Mouse (Mus musculus) megakaryocyte, embryonic 14.5 days (primary cell): ENCODE measurements around the gene Gm20388. TPM values are rescaled to one million over a fixed set of nuclear protein-coding genes. Genes with fewer than 3 reads are reported as not detected.

Experiments used
- H3K27me3 ChIP-seq: replicated peaks from 2 replicates; pipeline ENCODE3; 2012; ENCODE audit warnings: inconsistent platforms
- H3K36me3 ChIP-seq: replicated peaks from 2 replicates; pipeline ENCODE3; 2012; ENCODE audit warnings: low read length, inconsistent platforms, mixed read lengths
- H3K4me1 ChIP-seq: 2 replicates; pipeline ENCODE4 v1.6.1; 2012; ENCODE audit warnings: inconsistent platforms
- H3K4me3 ChIP-seq: replicated peaks from 2 replicates; pipeline ENCODE3; 2012; ENCODE audit warnings: moderate library complexity, mild to moderate bottlenecking, inconsistent platforms
- H3K9me3 ChIP-seq: 2 replicates; pipeline ENCODE4 v1.6.1; 2012; ENCODE audit warnings: inconsistent platforms
- FLI1 ChIP-seq: IDR thresholded peaks from 2 replicates; pipeline ENCODE4 v1.6.1; 2012; ENCODE audit warnings: low read length, inconsistent platforms, mixed read lengths
- GATA1 ChIP-seq: IDR thresholded peaks from 3 replicates; pipeline ENCODE4 v1.6.1; 2012; ENCODE audit warnings: mixed read lengths, low read length, inconsistent platforms, borderline replicate concordance
- polyA plus RNA-seq: library from polyadenylated mRNA; stranded (reverse); fragments of >175 nt; gene quantifications from 2 replicates; pipeline ENCODE4 v1.2.3, GENCODE M21; 2012; ENCODE audit warnings: low replicate concordance; ENCODE audit not compliant: insufficient read depth

The Gm20388 gene
- polyA plus RNA-seq, 1 experiment: 111 TPM

GRCm38 (mm10) chr8:121073174-121074107 lies 1162.8 kb downstream of the Gm20388 start:
- H3K4me1 ChIP-seq: peaks cover 7% of the 10 kb centered on the region
- H3K36me3 ChIP-seq: no peaks in the 10 kb centered on the region
- H3K27me3 ChIP-seq: peaks cover 98% of the 10 kb centered on the region
- TF ChIP-seq GATA1 (no peak), FLI1 (no peak)
- no peak overlapping the region for H3K4me3 ChIP-seq
- H3K9me3 ChIP-seq: no peaks in the 10 kb centered on the region

GRCm38 (mm10) chr8:121074108-121074847 lies 1163.6 kb downstream of the Gm20388 start:
- Histone ChIP-seq H3K4me1 (peaks cover 7% of the 10 kb centered on the region), H3K9me3 (no peaks in the 10 kb centered on the region), H3K4me3 (no peak overlapping the region), H3K36me3 (no peaks in the 10 kb centered on the region), H3K27me3 (peaks cover 98% of the 10 kb centered on the region)
- no peak for TF ChIP-seq FLI1
- no peak for TF ChIP-seq GATA1

- no peak overlapping the region for H3K4me3 ChIP-seq
- peaks cover 98% of the 10 kb centered on the region for H3K27me3 ChIP-seq
- H3K36me3 ChIP-seq: no peaks in the 10 kb centered on the region
- no peak for TF ChIP-seq FLI1
- TF ChIP-seq GATA1: no peak
- peaks cover 7% of the 10 kb centered on the region for H3K4me1 ChIP-seq
- H3K9me3 ChIP-seq: no peaks in the 10 kb centered on the region
Measured at GRCm38 (mm10) chr8:121074848-121075145, 1164.2 kb downstream of the Gm20388 start.

GRCm38 (mm10) chr8:121075936-121076335 lies 1165.3 kb downstream of the Gm20388 start:
- H3K4me1 ChIP-seq: peaks cover 7% of the 10 kb centered on the region
- H3K27me3 ChIP-seq: peaks cover 98% of the 10 kb centered on the region
- H3K36me3 ChIP-seq: no peaks in the 10 kb centered on the region
- no peak overlapping the region for H3K4me3 ChIP-seq
- TF ChIP-seq GATA1: no peak
- no peaks in the 10 kb centered on the region for H3K9me3 ChIP-seq

GRCm38 (mm10) chr8:121076555-121076954 lies 1165.9 kb downstream of the Gm20388 start:
- no peak overlapping the region for H3K4me3 ChIP-seq
- peaks cover 98% of the 10 kb centered on the region for H3K27me3 ChIP-seq
- no peaks in the 10 kb centered on the region for H3K9me3 ChIP-seq
- H3K36me3 ChIP-seq: no peaks in the 10 kb centered on the region
- peaks cover 7% of the 10 kb centered on the region for H3K4me1 ChIP-seq
- no peak for TF ChIP-seq GATA1
- TF ChIP-seq FLI1: no peak

- no peak for TF ChIP-seq GATA1
- TF ChIP-seq FLI1: no peak
- peaks cover 99% of the 10 kb centered on the region for H3K27me3 ChIP-seq
- H3K4me1 ChIP-seq: peaks cover 9% of the 10 kb centered on the region
- no peak overlapping the region for H3K4me3 ChIP-seq
- no peaks in the 10 kb centered on the region for H3K9me3 ChIP-seq
- no peaks in the 10 kb centered on the region for H3K36me3 ChIP-seq
Measured at GRCm38 (mm10) chr8:121078721-121079120, 1168.1 kb downstream of the Gm20388 start.

GRCm38 (mm10) chr8:121079201-121079600 lies 1168.6 kb downstream of the Gm20388 start:
- no peaks in the 10 kb centered on the region for H3K9me3 ChIP-seq
- peaks cover 12% of the 10 kb centered on the region for H3K4me1 ChIP-seq
- no peak overlapping the region for H3K4me3 ChIP-seq
- peaks cover 99% of the 10 kb centered on the region for H3K27me3 ChIP-seq
- H3K36me3 ChIP-seq: no peaks in the 10 kb centered on the region
- TF ChIP-seq GATA1 (no peak), FLI1 (no peak)

- peaks cover 99% of the 10 kb centered on the region for H3K27me3 ChIP-seq
Measured at GRCm38 (mm10) chr8:121079944-121080343, 1169.3 kb downstream of the Gm20388 start.

GRCm38 (mm10) chr8:121080361-121081090 lies 1169.9 kb downstream of the Gm20388 start:
- H3K4me3 ChIP-seq: no peak overlapping the region
- no peaks in the 10 kb centered on the region for H3K9me3 ChIP-seq
- TF ChIP-seq GATA1: no peak
- no peak for TF ChIP-seq FLI1
- H3K36me3 ChIP-seq: no peaks in the 10 kb centered on the region
- H3K27me3 ChIP-seq: peaks cover 99% of the 10 kb centered on the region
- peaks cover 21% of the 10 kb centered on the region for H3K4me1 ChIP-seq

More at GRCm38 (mm10) chr8:121079944-121080343, 1169.3 kb downstream of the Gm20388 start:
- no peak for TF ChIP-seq GATA1
- no peak for TF ChIP-seq FLI1
- Histone ChIP-seq H3K4me1 (peaks cover 19% of the 10 kb centered on the region), H3K36me3 (no peaks in the 10 kb centered on the region), H3K4me3 (no peak overlapping the region), H3K9me3 (no peaks in the 10 kb centered on the region)
